Mouse (Mus musculus): Measurements from ENCODE around the gene Tpte.

- TF ChIP-seq EP300 (IDR thresholded peaks at IDR 0.05; ENCODE audit: low read depth), result no peak
- no peak for TF ChIP-seq CTCF (IDR thresholded peaks at IDR 0.05; ENCODE audit: low read depth)
Measured at GRCm38 (mm10) chr8:22394471-22394870, 111.2 kb downstream of the Tpte start.
